Mouse (Mus musculus): ENCODE data around the gene Cntnap5b. TPM values are rescaled to one million over a fixed set of nuclear protein-coding genes. Genes with fewer than 3 reads are reported as not detected.

Cntnap5b gene
- total RNA-seq, 2 experiments from 2014 or later, result 20.4 to 23.7 TPM

- Histone ChIP-seq H3K4me3 (no peak overlapping the region), H3K27ac (no peak overlapping the region)
- no peak for TF ChIP-seq CTCF (conservative IDR thresholded peaks at IDR 0.05)
- no peak for DNase-seq (ENCODE audit: low spot score in 2 of 2)
These were observed 233.6 kb downstream of the Cntnap5b start for GRCm38 (mm10) chr1:100006021-100006745.

- no peak for DNase-seq (ENCODE audit: low spot score in 2 of 2)
- H3K4me3 ChIP-seq, result no peak overlapping the region
- no peak overlapping the region for H3K27ac ChIP-seq
- TF ChIP-seq CTCF (conservative IDR thresholded peaks at IDR 0.05), result no peak
These were observed 269.2 kb downstream of the Cntnap5b start for GRCm38 (mm10) chr1:100041808-100042207.

- Histone ChIP-seq H3K4me3 (no peak overlapping the region), H3K27ac (no peak overlapping the region)
- no peak for TF ChIP-seq CTCF (conservative IDR thresholded peaks at IDR 0.05)
- DNase-seq (ENCODE audit: low spot score in 2 of 2), result no peak
These were observed 307.2 kb downstream of the Cntnap5b start for GRCm38 (mm10) chr1:100079812-100080211.

- H3K27ac ChIP-seq, result no peak overlapping the region
- DNase-seq (ENCODE audit: low spot score in 2 of 2), result no peak
- no peak for TF ChIP-seq CTCF (conservative IDR thresholded peaks at IDR 0.05)
These were observed 328.0 kb downstream of the Cntnap5b start for GRCm38 (mm10) chr1:100100516-100100915.

GRCm38 (mm10) chr1:100101017-100101416, 328.5 kb downstream of the Cntnap5b start:
- Histone ChIP-seq H3K27ac (no peak overlapping the region), H3K4me3 (no peak overlapping the region)
- no peak for TF ChIP-seq CTCF (conservative IDR thresholded peaks at IDR 0.05)
- DNase-seq (ENCODE audit: low spot score in 2 of 2), result no peak

More at GRCm38 (mm10) chr1:100100516-100100915, 328.0 kb downstream of the Cntnap5b start:
- H3K4me3 ChIP-seq, result no peak overlapping the region

GRCm38 (mm10) chr1:100104343-100104742, 331.8 kb downstream of the Cntnap5b start:
- no peak for DNase-seq (ENCODE audit: low spot score in 2 of 2)
- Histone ChIP-seq H3K27ac (no peak overlapping the region), H3K4me3 (no peak overlapping the region)
- TF ChIP-seq CTCF (conservative IDR thresholded peaks at IDR 0.05), result no peak

GRCm38 (mm10) chr1:100122410-100122935, 349.9 kb downstream of the Cntnap5b start:
- TF ChIP-seq CTCF (conservative IDR thresholded peaks at IDR 0.05), result no peak
- DNase-seq (ENCODE audit: low spot score in 2 of 2), result no peak
- Histone ChIP-seq H3K27ac (no peak overlapping the region), H3K4me3 (no peak overlapping the region)

GRCm38 (mm10) chr1:100163588-100164357, 391.2 kb downstream of the Cntnap5b start:
- H3K4me3 ChIP-seq, result no peak overlapping the region
- H3K27ac ChIP-seq, result no peak overlapping the region
- no peak for TF ChIP-seq CTCF (conservative IDR thresholded peaks at IDR 0.05)
- no peak for DNase-seq (ENCODE audit: low spot score in 2 of 2)

GRCm38 (mm10) chr1:100171566-100171965, 399.0 kb downstream of the Cntnap5b start:
- Histone ChIP-seq H3K27ac (no peak overlapping the region), H3K4me3 (no peak overlapping the region)
- DNase-seq (ENCODE audit: low spot score in 2 of 2), result no peak
- TF ChIP-seq CTCF (conservative IDR thresholded peaks at IDR 0.05), result no peak

- Histone ChIP-seq H3K27ac (no peak overlapping the region), H3K4me3 (no peak overlapping the region)
- no peak for TF ChIP-seq CTCF (conservative IDR thresholded peaks at IDR 0.05)
- DNase-seq (ENCODE audit: low spot score in 2 of 2), result no peak
These were observed 407.5 kb downstream of the Cntnap5b start for GRCm38 (mm10) chr1:100180050-100180449.

- Histone ChIP-seq H3K27ac (no peak overlapping the region), H3K4me3 (no peak overlapping the region)
- peak; percentile 65 for TF ChIP-seq CTCF (conservative IDR thresholded peaks at IDR 0.05)
- peak; percentile 13 to 15 for DNase-seq (ENCODE audit: low spot score in 2 of 2)
These were observed 459.5 kb downstream of the Cntnap5b start for GRCm38 (mm10) chr1:100231980-100232608.

GRCm38 (mm10) chr1:100251964-100252363, 479.4 kb downstream of the Cntnap5b start:
- Histone ChIP-seq H3K27ac (no peak overlapping the region), H3K4me3 (no peak overlapping the region)
- TF ChIP-seq CTCF (conservative IDR thresholded peaks at IDR 0.05), result no peak
- no peak for DNase-seq (ENCODE audit: low spot score in 2 of 2)

GRCm38 (mm10) chr1:100310687-100311086, 538.1 kb downstream of the Cntnap5b start:
- Histone ChIP-seq H3K4me3 (no peak overlapping the region), H3K27ac (no peak overlapping the region)
- no peak for TF ChIP-seq CTCF (conservative IDR thresholded peaks at IDR 0.05)
- no peak for DNase-seq (ENCODE audit: low spot score in 2 of 2)

Measured in layer of hippocampus, adult 2 months (tissue).